In the genomic region with DNA sequence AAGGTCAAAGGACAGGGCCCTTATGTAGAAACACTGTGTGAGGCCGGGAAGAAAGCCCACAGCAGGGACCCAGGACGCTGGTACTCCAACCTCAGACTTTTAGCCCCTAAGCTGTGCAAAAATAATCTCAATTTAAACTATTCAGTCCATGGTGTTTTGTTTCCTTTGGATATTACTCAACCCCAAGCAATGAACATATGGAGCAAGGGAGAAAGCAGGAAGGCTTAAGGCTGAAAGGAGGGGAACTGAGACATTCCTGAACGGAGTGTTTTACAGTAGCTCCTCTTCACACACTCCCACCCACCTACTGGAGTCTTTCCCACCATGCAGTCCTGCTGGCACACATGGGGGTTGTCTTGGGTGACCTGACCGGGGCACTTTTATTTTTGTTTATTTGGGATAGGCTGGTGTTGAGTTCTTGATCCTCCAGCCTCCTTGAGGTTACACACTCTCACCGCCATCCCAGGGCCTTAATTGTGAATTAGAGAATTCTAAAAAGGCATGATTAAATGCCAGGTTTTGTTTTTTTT, we compare ENCODE assay signal across 35 mouse cellular contexts. TPM values are rescaled to one million over a fixed set of nuclear protein-coding genes. Genes with fewer than 3 reads are reported as not detected.
DNase-seq lines count a peak whose midpoint lies in the region; ATAC-seq and TF ChIP-seq lines count a peak whose summit lies in the region.
"Had no signal": no experiment of that assay in that cellular context is flagged by ENCODE, and none has a peak within 500 bp of the region (broad histone marks: within the 10 kb centered on the region; RNA-seq: fewer than 3 reads in every experiment).

No protein-coding gene starts in this region.

- no peaks in the 10 kb centered on the region for H3K9me3 ChIP-seq in hindbrain, embryonic 14.5 days (ENCODE audit: control insufficient read depth, low read length)
- H3K9me3 ChIP-seq: embryonic facial prominence, embryonic 10.5 days; embryonic facial prominence, embryonic 13.5 days; forebrain, embryonic 12.5 days; forebrain, embryonic 15.5 days; heart, embryonic 10.5 days; heart, embryonic 13.5 days; hindbrain, embryonic 15.5 days had no signal

- H3K79me2 ChIP-seq in myocyte (ENCODE audit: control insufficient read depth, insufficient read depth) = peaks cover 11% of the 10 kb centered on the region

- no peak for TF ChIP-seq CTCF in layer of hippocampus, adult 2 months (conservative IDR thresholded peaks at IDR 0.05)

- H3K4me2 ChIP-seq in myocyte (ENCODE audit: low read depth) = peak overlapping the region; percentile 70
- H3K4me2 ChIP-seq in hindbrain, embryonic 14.5 days (replicated peaks) = no peak overlapping the region
- H3K4me2 ChIP-seq: embryonic facial prominence, embryonic 13.5 days; forebrain, embryonic 12.5 days; forebrain, embryonic 15.5 days; heart, embryonic 13.5 days; hindbrain, embryonic 15.5 days had no signal

- no peak overlapping the region for H3ac ChIP-seq in myocyte (ENCODE audit: control insufficient read depth, insufficient read length)

- DNase-seq in cerebellum, adult 11-12 months = peak; percentile 48
- no peak for DNase-seq in layer of hippocampus, adult 2 months (ENCODE audit: low spot score in 2 of 2)
- DNase-seq in layer of hippocampus, adult 8-10 months (ENCODE audit: low spot score in 2 of 2) = no peak
- no peak for DNase-seq in hindbrain, embryonic 14.5 days (ENCODE audit: low spot score)
- DNase-seq: adrenal gland, postnatal 25 days; cerebellum, adult 8-10 months; cerebellum, postnatal 36 days; embryo, embryonic 11 days; gastrocnemius, postnatal 25 days; heart, adult 2 months; heart, postnatal 14 days; heart, postnatal 4 days; kidney, adult 2 months had no signal

- H3K4me1 ChIP-seq in hindbrain, embryonic 14.5 days (replicated peaks; ENCODE audit: control insufficient read depth, insufficient read depth, low read length) = peaks cover 29% of the 10 kb centered on the region

- TF ChIP-seq POLR2A in myocyte (IDR thresholded peaks at IDR 0.05; ENCODE audit: insufficient read length, low read depth) = no peak

- no peaks in the 10 kb centered on the region for H3K27me3 ChIP-seq in myocyte (ENCODE audit: control insufficient read depth, insufficient read depth, insufficient read length)
- H3K27me3 ChIP-seq in hindbrain, embryonic 14.5 days (ENCODE audit: control insufficient read depth, insufficient read depth, low read length) = no peaks in the 10 kb centered on the region
- H3K27me3 ChIP-seq: forebrain, embryonic 15.5 days; hindbrain, embryonic 15.5 days had no signal

- WGBS in hindbrain, embryonic 14.5 days = 78% methylated on average over 5 of the region's 5 CpGs

- H3K4me3 ChIP-seq in layer of hippocampus, adult 2 months = no peak overlapping the region
- H3K4me3 ChIP-seq in myocyte = no peak overlapping the region
- H3K4me3 ChIP-seq in hindbrain, embryonic 14.5 days (replicated peaks; ENCODE audit: low read length) = no peak overlapping the region
- H3K4me3 ChIP-seq: embryonic facial prominence, embryonic 10.5 days; embryonic facial prominence, embryonic 13.5 days; erythroblast, embryonic 14.5 days; forebrain, embryonic 12.5 days; forebrain, embryonic 15.5 days; heart, adult 2 months; heart, embryonic 10.5 days; heart, embryonic 13.5 days; hindbrain, embryonic 15.5 days had no signal

- H3K9ac ChIP-seq in hindbrain, embryonic 14.5 days = no peak overlapping the region
- H3K9ac ChIP-seq: forebrain, embryonic 12.5 days; forebrain, embryonic 15.5 days; heart, embryonic 13.5 days; hindbrain, embryonic 15.5 days had no signal

- ATAC-seq in cerebellum, adult (ENCODE audit: insufficient number of reproducible peaks, low FRiP score, low TSS enrichment) = no peak
- no peak for ATAC-seq in hindbrain, embryonic 14.5 days (ENCODE audit: low FRiP score)
- ATAC-seq: activated CD4-positive, CD25-positive, alpha-beta regulatory T cell, adult 4 months; CD4-positive, CD25-positive, alpha-beta regulatory T cell, adult 4 months; forebrain, embryonic 15.5 days; intestine, postnatal 0 days had no signal

- H3K27ac ChIP-seq in layer of hippocampus, adult 2 months = peak overlapping the region; percentile 19; the same call in 1 of the 2 replicates
- H3K27ac ChIP-seq in hindbrain, embryonic 14.5 days = no peak overlapping the region
- H3K27ac ChIP-seq: embryonic facial prominence, embryonic 10.5 days; embryonic facial prominence, embryonic 13.5 days; forebrain, embryonic 12.5 days; forebrain, embryonic 15.5 days; heart, adult 2 months; heart, embryonic 10.5 days; heart, embryonic 13.5 days; hindbrain, embryonic 15.5 days had no signal

- no peaks in the 10 kb centered on the region for H3K36me3 ChIP-seq in myocyte (ENCODE audit: control insufficient read depth, insufficient read depth)
- no peaks in the 10 kb centered on the region for H3K36me3 ChIP-seq in hindbrain, embryonic 14.5 days (replicated peaks; ENCODE audit: control insufficient read depth, insufficient read depth)
- H3K36me3 ChIP-seq: embryonic facial prominence, embryonic 10.5 days; embryonic facial prominence, embryonic 13.5 days; forebrain, embryonic 12.5 days; forebrain, embryonic 15.5 days; heart, embryonic 13.5 days; hindbrain, embryonic 15.5 days had no signal

TF ChIP-seq in myocyte, 11 proteins besides CTCF, POLR2A, EP300 and RAD21:
- TF ChIP-seq TCF3 (IDR thresholded peaks at IDR 0.05; ENCODE audit: insufficient read length, low read depth) (no peak), CEBPB (IDR thresholded peaks at IDR 0.05; ENCODE audit: insufficient read depth, poor library complexity, severe bottlenecking) (peak; percentile 63; the same call in 1 of the 2 replicates)

RNA-seq across cellular contexts. Expression of gene Cdk2ap2, which starts 2.1 kb away (rescaled TPM):
- total RNA-seq in layer of hippocampus, adult 2 months (2021) = 10 to 100 TPM; 29.5 to 33.9 TPM
- 10 to 100 TPM; 27.6 to 38.9 (median 31.5) TPM for total RNA-seq in layer of hippocampus, adult 8-10 months (2022)
- 148 TPM for polyA plus RNA-seq in myocyte (2012; fragmentation: generic; extraction: Trizol)
- 79.2 and 82.1 TPM in 2 replicates for polyA plus RNA-seq in hindbrain, embryonic 14.5 days (2014; fragmentation: Nextera tagmentation; extraction: Ambion mirVana)

RNA-seq across cellular contexts. Expression of gene Pitpnm1, which starts 5.0 kb away (rescaled TPM):
- total RNA-seq in layer of hippocampus, adult 2 months (2021) = 100 to 1,000 TPM; 173 to 180 TPM
- total RNA-seq in layer of hippocampus, adult 8-10 months (2022) = 100 to 1,000 TPM; 180 to 200 (median 193) TPM
- polyA plus RNA-seq in myocyte (2012; fragmentation: generic; extraction: Trizol) = 42.3 TPM
- 70.0 and 74.7 TPM in 2 replicates for polyA plus RNA-seq in hindbrain, embryonic 14.5 days (2014; fragmentation: Nextera tagmentation; extraction: Ambion mirVana)

RNA-seq across cellular contexts. Expression of gene Cabp2, which starts 13.5 kb away (rescaled TPM):
- not detected for total RNA-seq in layer of hippocampus, adult 2 months (2021)
- total RNA-seq in layer of hippocampus, adult 8-10 months (2022) = not detected
- not detected for polyA plus RNA-seq in myocyte (2012; fragmentation: generic; extraction: Trizol)
- not detected in 2 replicates for polyA plus RNA-seq in hindbrain, embryonic 14.5 days (2014; fragmentation: Nextera tagmentation; extraction: Ambion mirVana)
- total RNA-seq: adrenal gland, adult 18-20 months; adrenal gland, postnatal 25 days; gastrocnemius, adult 8-10 months; gastrocnemius, postnatal 25 days; granulocyte monocyte progenitor cell, adult 5-6 weeks; heart, adult 2 months; heart, postnatal 14 days; heart, postnatal 4 days; MEL had no signal
- polyA plus RNA-seq: activated CD4-positive, CD25-positive, alpha-beta regulatory T cell, adult 4 months; brain, embryonic 14.5 days; C2C12; CD4-positive, CD25-positive, alpha-beta regulatory T cell, adult 4 months; cortical plate, adult 2 months; embryonic facial prominence, embryonic 10.5 days; embryonic facial prominence, embryonic 13.5 days; erythroblast, embryonic 14.5 days; forebrain, embryonic 12.5 days; forebrain, embryonic 15.5 days; heart, adult 2 months; heart, embryonic 10.5 days; heart, embryonic 13.5 days; heart, embryonic 16.5 days; hindbrain, embryonic 11.5 days; hindbrain, embryonic 15.5 days; intestine, postnatal 0 days had no signal

RNA-seq across cellular contexts. Expression of gene Aip, which starts 30.8 kb away (rescaled TPM):
- 100 to 1,000 TPM; 111 to 123 TPM for total RNA-seq in layer of hippocampus, adult 2 months (2021)
- 100 to 1,000 TPM; 117 to 127 (median 123) TPM for total RNA-seq in layer of hippocampus, adult 8-10 months (2022)
- 250 TPM for polyA plus RNA-seq in myocyte (2012; fragmentation: generic; extraction: Trizol)
- polyA plus RNA-seq in hindbrain, embryonic 14.5 days (2014; fragmentation: Nextera tagmentation; extraction: Ambion mirVana) = 93.8 and 99.7 TPM in 2 replicates

RNA-seq across cellular contexts. Expression of gene Gstp3, which starts 35.5 kb away (rescaled TPM):
- total RNA-seq in layer of hippocampus, adult 2 months (2021) = not detected
- total RNA-seq in layer of hippocampus, adult 8-10 months (2022) = not detected
- 0.25 TPM for polyA plus RNA-seq in myocyte (2012; fragmentation: generic; extraction: Trizol)
- not detected in 2 replicates for polyA plus RNA-seq in hindbrain, embryonic 14.5 days (2014; fragmentation: Nextera tagmentation; extraction: Ambion mirVana)
- total RNA-seq: gastrocnemius, adult 8-10 months; gastrocnemius, postnatal 25 days; granulocyte monocyte progenitor cell, adult 5-6 weeks; heart, adult 2 months; heart, postnatal 14 days; heart, postnatal 4 days; MEL had no signal
- polyA plus RNA-seq: brain, embryonic 14.5 days; cortical plate, adult 2 months; embryonic facial prominence, embryonic 10.5 days; forebrain, embryonic 12.5 days; forebrain, embryonic 15.5 days; heart, embryonic 10.5 days; hindbrain, embryonic 11.5 days; hindbrain, embryonic 15.5 days had no signal
